In genomic region chr7:80932777-80933176, GRCm38 (mm10) we compare ENCODE assay signal across 36 mouse cellular contexts. TPM values are rescaled to one million over a fixed set of nuclear protein-coding genes. Genes with fewer than 3 reads are reported as not detected.
"Had no signal": no experiment of that assay in that cellular context is flagged by ENCODE, and none has a peak within 500 bp of the region (broad histone marks: within the 10 kb centered on the region; RNA-seq: fewer than 3 reads in every experiment).

No protein-coding gene starts in this region.

- H3K9ac ChIP-seq: heart, embryonic 12.5 days; heart, embryonic 15.5 days; hindbrain, embryonic 12.5 days; hindbrain, embryonic 13.5 days; hindbrain, embryonic 14.5 days; hindbrain, embryonic 15.5 days; intestine, embryonic 15.5 days; kidney, embryonic 15.5 days had no signal

- H3K4me3 ChIP-seq: heart, embryonic 10.5 days; heart, embryonic 12.5 days; heart, embryonic 13.5 days; heart, embryonic 15.5 days; hindbrain, embryonic 10.5 days; hindbrain, embryonic 12.5 days; hindbrain, embryonic 13.5 days; hindbrain, embryonic 15.5 days; intestine, embryonic 15.5 days; kidney, embryonic 15.5 days; layer of hippocampus, adult 2 months had no signal

- H3K9me3 ChIP-seq: heart, embryonic 10.5 days; heart, embryonic 12.5 days; heart, embryonic 13.5 days; heart, embryonic 15.5 days; hindbrain, embryonic 10.5 days; hindbrain, embryonic 12.5 days; hindbrain, embryonic 13.5 days; hindbrain, embryonic 15.5 days; intestine, embryonic 15.5 days; kidney, embryonic 15.5 days had no signal

- H3K4me2 ChIP-seq: heart, embryonic 11.5 days; heart, embryonic 12.5 days; heart, embryonic 13.5 days; heart, embryonic 15.5 days; hindbrain, embryonic 12.5 days; hindbrain, embryonic 13.5 days; hindbrain, embryonic 14.5 days; hindbrain, embryonic 15.5 days; intestine, embryonic 15.5 days; kidney, embryonic 15.5 days had no signal

- H3K27me3 ChIP-seq: heart, embryonic 12.5 days; heart, embryonic 13.5 days; heart, embryonic 15.5 days; hindbrain, embryonic 12.5 days; hindbrain, embryonic 13.5 days; hindbrain, embryonic 15.5 days; intestine, embryonic 15.5 days; kidney, embryonic 15.5 days had no signal

- DNase-seq: heart, postnatal 10 days; heart, postnatal 14 days; heart, postnatal 36 days; heart, postnatal 4 days; kidney, adult 11 months; kidney, adult 18-20 months; kidney, adult 2 months; kidney, adult 8-10 months; kidney, adult 9 months; kidney, postnatal 10 days; kidney, postnatal 14 days; kidney, postnatal 25 days; kidney, postnatal 36 days; kidney, postnatal 4 days; layer of hippocampus, adult 9-11 months; layer of hippocampus, postnatal 36 days had no signal

- H3K27ac ChIP-seq: heart, embryonic 10.5 days; heart, embryonic 13.5 days; hindbrain, embryonic 10.5 days; hindbrain, embryonic 12.5 days; hindbrain, embryonic 13.5 days; hindbrain, embryonic 14.5 days; hindbrain, embryonic 15.5 days; hindbrain, postnatal 0 days; intestine, embryonic 15.5 days; kidney, embryonic 15.5 days; kidney, postnatal 0 days had no signal

- H3K4me1 ChIP-seq: hindbrain, embryonic 10.5 days; hindbrain, embryonic 12.5 days; hindbrain, embryonic 13.5 days; hindbrain, embryonic 15.5 days; intestine, embryonic 15.5 days had no signal

- ATAC-seq: hindbrain, embryonic 16.5 days; hindbrain, postnatal 0 days; inflammation-experienced regulatory T-cells, adult 6 months; intestine, embryonic 15.5 days; intestine, embryonic 16.5 days; intestine, postnatal 0 days had no signal

RNA-seq across cellular contexts. Expression of gene Nmb, which starts 27.9 kb away (rescaled TPM):
- total RNA-seq: hematopoietic stem cell, adult 5-6 weeks had no signal
